Mouse (Mus musculus) ovary, postnatal 14 days (tissue): ENCODE measurements at regions not wholly inside any gene's neighbourhood (a gene's known extent, or its start where the extent isn't known, plus 50 kb on each side); places are given as distances from the start of the nearest gene placed in this dataset.

Experiments used
- DNase-seq: peaks from one replicate; pipeline ENCODE4 v3.0.0; 2022; ENCODE audit warnings: low spot score

GRCm38 (mm10) chr5:46278190-46278589, 420.8 kb upstream of the Lcorl start:
- DNase-seq = no peak

- no peak for DNase-seq
Measured at GRCm38 (mm10) chr5:46256730-46257129, 399.3 kb upstream of the Lcorl start.

GRCm38 (mm10) chr5:46253940-46254339, 396.5 kb upstream of the Lcorl start:
- DNase-seq = no peak

GRCm38 (mm10) chr5:46235364-46236067, 378.1 kb upstream of the Lcorl start:
- no peak for DNase-seq

- no peak for DNase-seq
Measured at GRCm38 (mm10) chr5:46232780-46233179, 375.4 kb upstream of the Lcorl start.

- DNase-seq = no peak
Measured at GRCm38 (mm10) chr5:46228667-46229066, 371.3 kb upstream of the Lcorl start.

GRCm38 (mm10) chr5:46212845-46213468, 355.5 kb upstream of the Lcorl start:
- no peak for DNase-seq

GRCm38 (mm10) chr5:46209076-46209475, 351.7 kb upstream of the Lcorl start:
- DNase-seq = no peak

- DNase-seq = no peak
Measured at GRCm38 (mm10) chr5:46203744-46204143, 346.3 kb upstream of the Lcorl start.

- DNase-seq = no peak
Measured at GRCm38 (mm10) chr5:46202457-46202772, 345.0 kb upstream of the Lcorl start.

- no peak for DNase-seq
Measured at GRCm38 (mm10) chr5:46201639-46202456, 344.4 kb upstream of the Lcorl start.

- DNase-seq = no peak
Measured at GRCm38 (mm10) chr5:46186908-46187307, 329.5 kb upstream of the Lcorl start.

- no peak for DNase-seq
Measured at GRCm38 (mm10) chr5:46182157-46182556, 324.7 kb upstream of the Lcorl start.

GRCm38 (mm10) chr5:46172315-46172714, 314.9 kb upstream of the Lcorl start:
- DNase-seq = no peak

- DNase-seq = no peak
Measured at GRCm38 (mm10) chr5:46160774-46161173, 303.4 kb upstream of the Lcorl start.

- DNase-seq = no peak
Measured at GRCm38 (mm10) chr5:46151973-46152372, 294.6 kb upstream of the Lcorl start.

- DNase-seq = no peak
Measured at GRCm38 (mm10) chr5:46150825-46151224, 293.4 kb upstream of the Lcorl start.

GRCm38 (mm10) chr5:46149851-46150615, 292.6 kb upstream of the Lcorl start:
- no peak for DNase-seq

- DNase-seq = no peak
Measured at GRCm38 (mm10) chr5:46139024-46139423, 281.6 kb upstream of the Lcorl start.

GRCm38 (mm10) chr5:46137695-46138094, 280.3 kb upstream of the Lcorl start:
- no peak for DNase-seq

GRCm38 (mm10) chr5:46108020-46108419, 250.6 kb upstream of the Lcorl start:
- DNase-seq = no peak

GRCm38 (mm10) chr5:46103350-46103749, 245.9 kb upstream of the Lcorl start:
- no peak for DNase-seq
